Mouse (Mus musculus): Measurements from ENCODE around the gene Sipa1l3. TPM values are rescaled to one million over a fixed set of nuclear protein-coding genes. Genes with fewer than 3 reads are reported as not detected.

Sipa1l3 gene
- polyA plus RNA-seq, 1 experiment: 6.5 TPM

GRCm38 (mm10) chr7:29450175-29450574, 68.3 kb downstream of the Sipa1l3 start:
- Histone ChIP-seq H3K4me1 (ENCODE audit: control insufficient read depth, insufficient read depth, insufficient read length, low read length) (peaks cover 15% of the 10 kb centered on the region), H3K27ac (replicated peaks; ENCODE audit: low read depth, low read length) (no peak overlapping the region), H3K4me3 (ENCODE audit: insufficient read depth, low read depth, low read length) (no peak overlapping the region)

- H3K4me3 ChIP-seq (ENCODE audit: insufficient read depth, low read depth, low read length): no peak overlapping the region
These were observed 69.6 kb downstream of the Sipa1l3 start for GRCm38 (mm10) chr7:29448830-29449229.

GRCm38 (mm10) chr7:29447147-29447829, 71.2 kb downstream of the Sipa1l3 start:
- no peak overlapping the region for H3K4me3 ChIP-seq (ENCODE audit: insufficient read depth, low read depth, low read length)
- H3K4me1 ChIP-seq (ENCODE audit: control insufficient read depth, insufficient read depth, insufficient read length, low read length): peaks cover 14% of the 10 kb centered on the region
- no peak overlapping the region for H3K27ac ChIP-seq (replicated peaks; ENCODE audit: low read depth, low read length)

More at GRCm38 (mm10) chr7:29448830-29449229, 69.6 kb downstream of the Sipa1l3 start:
- H3K27ac ChIP-seq (replicated peaks; ENCODE audit: low read depth, low read length): no peak overlapping the region
- peaks cover 15% of the 10 kb centered on the region for H3K4me1 ChIP-seq (ENCODE audit: control insufficient read depth, insufficient read depth, insufficient read length, low read length)

- Histone ChIP-seq H3K4me3 (ENCODE audit: insufficient read depth, low read depth, low read length) (no peak overlapping the region), H3K4me1 (ENCODE audit: control insufficient read depth, insufficient read depth, insufficient read length, low read length) (peaks cover 8% of the 10 kb centered on the region), H3K27ac (replicated peaks; ENCODE audit: low read depth, low read length) (no peak overlapping the region)
These were observed 72.3 kb downstream of the Sipa1l3 start for GRCm38 (mm10) chr7:29446156-29446555.

GRCm38 (mm10) chr7:29444527-29444926, 73.9 kb downstream of the Sipa1l3 start:
- Histone ChIP-seq H3K27ac (replicated peaks; ENCODE audit: low read depth, low read length) (no peak overlapping the region), H3K4me3 (ENCODE audit: insufficient read depth, low read depth, low read length) (no peak overlapping the region), H3K4me1 (ENCODE audit: control insufficient read depth, insufficient read depth, insufficient read length, low read length) (peaks cover 12% of the 10 kb centered on the region)

- Histone ChIP-seq H3K4me1 (ENCODE audit: control insufficient read depth, insufficient read depth, insufficient read length, low read length) (peaks cover 13% of the 10 kb centered on the region), H3K4me3 (ENCODE audit: insufficient read depth, low read depth, low read length) (no peak overlapping the region), H3K27ac (replicated peaks; ENCODE audit: low read depth, low read length) (no peak overlapping the region)
These were observed 74.4 kb downstream of the Sipa1l3 start for GRCm38 (mm10) chr7:29444070-29444469.

GRCm38 (mm10) chr7:29441793-29442192, 76.6 kb downstream of the Sipa1l3 start:
- Histone ChIP-seq H3K4me3 (ENCODE audit: insufficient read depth, low read depth, low read length) (no peak overlapping the region), H3K27ac (replicated peaks; ENCODE audit: low read depth, low read length) (no peak overlapping the region)

GRCm38 (mm10) chr7:29441151-29441550, 77.3 kb downstream of the Sipa1l3 start:
- H3K4me3 ChIP-seq (ENCODE audit: insufficient read depth, low read depth, low read length): no peak overlapping the region
- peaks cover 18% of the 10 kb centered on the region for H3K4me1 ChIP-seq (ENCODE audit: control insufficient read depth, insufficient read depth, insufficient read length, low read length)
- H3K27ac ChIP-seq (replicated peaks; ENCODE audit: low read depth, low read length): no peak overlapping the region

More at GRCm38 (mm10) chr7:29441793-29442192, 76.6 kb downstream of the Sipa1l3 start:
- peaks cover 17% of the 10 kb centered on the region for H3K4me1 ChIP-seq (ENCODE audit: control insufficient read depth, insufficient read depth, insufficient read length, low read length)

- Histone ChIP-seq H3K4me3 (ENCODE audit: insufficient read depth, low read depth, low read length) (no peak overlapping the region), H3K27ac (replicated peaks; ENCODE audit: low read depth, low read length) (no peak overlapping the region), H3K4me1 (ENCODE audit: control insufficient read depth, insufficient read depth, insufficient read length, low read length) (peaks cover 21% of the 10 kb centered on the region)
These were observed 79.7 kb downstream of the Sipa1l3 start for GRCm38 (mm10) chr7:29438655-29439282.

GRCm38 (mm10) chr7:29438204-29438603, 80.2 kb downstream of the Sipa1l3 start:
- H3K4me3 ChIP-seq (ENCODE audit: insufficient read depth, low read depth, low read length): no peak overlapping the region
- peaks cover 23% of the 10 kb centered on the region for H3K4me1 ChIP-seq (ENCODE audit: control insufficient read depth, insufficient read depth, insufficient read length, low read length)
- H3K27ac ChIP-seq (replicated peaks; ENCODE audit: low read depth, low read length): no peak overlapping the region

GRCm38 (mm10) chr7:29437072-29437471, 81.4 kb downstream of the Sipa1l3 start:
- H3K27ac ChIP-seq (replicated peaks; ENCODE audit: low read depth, low read length): no peak overlapping the region
- peaks cover 32% of the 10 kb centered on the region for H3K4me1 ChIP-seq (ENCODE audit: control insufficient read depth, insufficient read depth, insufficient read length, low read length)
- H3K4me3 ChIP-seq (ENCODE audit: insufficient read depth, low read depth, low read length): no peak overlapping the region

- H3K4me3 ChIP-seq (ENCODE audit: insufficient read depth, low read depth, low read length): no peak overlapping the region
- peaks cover 36% of the 10 kb centered on the region for H3K4me1 ChIP-seq (ENCODE audit: control insufficient read depth, insufficient read depth, insufficient read length, low read length)
- no peak overlapping the region for H3K27ac ChIP-seq (replicated peaks; ENCODE audit: low read depth, low read length)
These were observed 84.0 kb downstream of the Sipa1l3 start for GRCm38 (mm10) chr7:29434313-29435035.

GRCm38 (mm10) chr7:29433725-29434124, 84.7 kb downstream of the Sipa1l3 start:
- H3K4me1 ChIP-seq (ENCODE audit: control insufficient read depth, insufficient read depth, insufficient read length, low read length): peaks cover 33% of the 10 kb centered on the region
- no peak overlapping the region for H3K27ac ChIP-seq (replicated peaks; ENCODE audit: low read depth, low read length)
- H3K4me3 ChIP-seq (ENCODE audit: insufficient read depth, low read depth, low read length): no peak overlapping the region

GRCm38 (mm10) chr7:29432947-29433553, 85.4 kb downstream of the Sipa1l3 start:
- no peak overlapping the region for H3K4me3 ChIP-seq (ENCODE audit: insufficient read depth, low read depth, low read length)
- peaks cover 32% of the 10 kb centered on the region for H3K4me1 ChIP-seq (ENCODE audit: control insufficient read depth, insufficient read depth, insufficient read length, low read length)
- no peak overlapping the region for H3K27ac ChIP-seq (replicated peaks; ENCODE audit: low read depth, low read length)
